Mouse (Mus musculus) left cerebral cortex, adult 2 months (tissue): ENCODE measurements at regions not wholly inside any gene's neighbourhood (a gene's known extent, or its start where the extent isn't known, plus 50 kb on each side); places are given as distances from the start of the nearest gene placed in this dataset.
"Not testable (repeated sequence)": the region's sequence is repeated elsewhere in the genome, so short reads cannot be mapped to it uniquely, and the experiment has no call there.

Experiments used
- DNase-seq, 2 experiments: peaks; one replicate each; pipeline ENCODE4 v3.0.0; 2021 to 2022; ENCODE audit warnings: low spot score in 2 of 2, mixed read lengths in 1 of 2; ENCODE audit errors: extremely low spot score in 1 of 2
- H3K27ac ChIP-seq: fragments of 200-600 bp; 2 replicates; pipeline ENCODE4 v1.8.1; 2022
- H3K4me3 ChIP-seq: fragments of 200-600 bp; 2 replicates; pipeline ENCODE4 v1.8.1; 2022
- CTCF ChIP-seq: fragments of 200-600 bp; IDR thresholded peaks from 2 replicates; pipeline ENCODE4 v1.8.1; 2022; ENCODE audit warnings: antibody characterized with exemption, mild to moderate bottlenecking, moderate library complexity
- intact Hi-C: fragments of 180-260 bp; cut with DNase I; formaldehyde crosslinking; loops from one replicate; pipeline ENCODE4 v1.15.1; 2025

- Histone ChIP-seq H3K4me3 (no peak overlapping the region), H3K27ac (no peak overlapping the region)
- TF ChIP-seq CTCF: no peak
- intact Hi-C loops: no loop called here
- DNase-seq: no peak
Observed at GRCm38 (mm10) chr13:10952923-10953322, 592.3 kb upstream of the Chrm3 start.

- H3K4me3 ChIP-seq, H3K27ac ChIP-seq, intact Hi-C loops, DNase-seq: not testable (repeated sequence)
Observed at GRCm38 (mm10) chr13:10950658-10951057, 590.0 kb upstream of the Chrm3 start.

GRCm38 (mm10) chr13:10947398-10947797 lies 586.8 kb upstream of the Chrm3 start:
- Histone ChIP-seq H3K4me3 (no peak overlapping the region), H3K27ac (no peak overlapping the region)
- DNase-seq: no peak
- intact Hi-C loops: no loop called here
- TF ChIP-seq CTCF: no peak

- no peak for TF ChIP-seq CTCF
- H3K4me3 ChIP-seq: no peak overlapping the region
- no peak overlapping the region for H3K27ac ChIP-seq
- no peak for DNase-seq
- intact Hi-C loops: loop anchor here (2.0 kb wide), 1 partner anchor 619 kb away; no protein-coding TSS in a partner anchor
Observed at GRCm38 (mm10) chr13:10943877-10944276, 583.2 kb upstream of the Chrm3 start.

GRCm38 (mm10) chr13:10942031-10942655 lies 581.5 kb upstream of the Chrm3 start:
- H3K27ac ChIP-seq: no peak overlapping the region
- peak; percentile 9 to 16 for DNase-seq
- TF ChIP-seq CTCF: peak; percentile 62
- intact Hi-C loops: loop anchor here (2.0 kb wide), 1 partner anchor 621 kb away; no protein-coding TSS in a partner anchor
- H3K4me3 ChIP-seq: no peak overlapping the region

GRCm38 (mm10) chr13:10938233-10938632 lies 577.6 kb upstream of the Chrm3 start:
- H3K27ac ChIP-seq: no peak overlapping the region
- no peak for DNase-seq
- intact Hi-C loops: loop anchor here (10.0 kb wide), 1 partner anchor 1053 kb away; no protein-coding TSS in a partner anchor
- TF ChIP-seq CTCF: peak; percentile 1; the same call in 1 of the 2 replicates
- H3K4me3 ChIP-seq: no peak overlapping the region

- Histone ChIP-seq H3K4me3 (no peak overlapping the region), H3K27ac (no peak overlapping the region)
- DNase-seq: no peak
- peak; percentile 38 for TF ChIP-seq CTCF
- intact Hi-C loops: loop anchor here (10.0 kb wide), 1 partner anchor 1046 kb away; no protein-coding TSS in a partner anchor
Observed at GRCm38 (mm10) chr13:10930741-10931140, 570.1 kb upstream of the Chrm3 start.

- no peak overlapping the region for H3K4me3 ChIP-seq
- intact Hi-C loops: no loop called here
Observed at GRCm38 (mm10) chr13:10914377-10914776, 553.7 kb upstream of the Chrm3 start.

GRCm38 (mm10) chr13:10909122-10909751 lies 548.6 kb upstream of the Chrm3 start:
- no peak for DNase-seq
- intact Hi-C loops: no loop called here
- no peak overlapping the region for H3K27ac ChIP-seq
- H3K4me3 ChIP-seq: no peak overlapping the region
- no peak for TF ChIP-seq CTCF

More at GRCm38 (mm10) chr13:10914377-10914776, 553.7 kb upstream of the Chrm3 start:
- no peak for DNase-seq
- no peak overlapping the region for H3K27ac ChIP-seq
- no peak for TF ChIP-seq CTCF

- peak in 1 of 2 experiments; percentile 32 for DNase-seq
- TF ChIP-seq CTCF: no peak
- intact Hi-C loops: no loop called here
- no peak overlapping the region for H3K27ac ChIP-seq
- H3K4me3 ChIP-seq: no peak overlapping the region
Observed at GRCm38 (mm10) chr13:10867864-10868263, 507.2 kb upstream of the Chrm3 start.

GRCm38 (mm10) chr13:10855947-10856561 lies 495.4 kb upstream of the Chrm3 start:
- H3K27ac ChIP-seq, H3K4me3 ChIP-seq, intact Hi-C loops, DNase-seq: not testable (repeated sequence)

- no peak for TF ChIP-seq CTCF
- Histone ChIP-seq H3K4me3 (no peak overlapping the region), H3K27ac (no peak overlapping the region)
- DNase-seq: no peak
- intact Hi-C loops: no loop called here
Observed at GRCm38 (mm10) chr13:10845212-10845611, 484.6 kb upstream of the Chrm3 start.
